In the genomic region with DNA sequence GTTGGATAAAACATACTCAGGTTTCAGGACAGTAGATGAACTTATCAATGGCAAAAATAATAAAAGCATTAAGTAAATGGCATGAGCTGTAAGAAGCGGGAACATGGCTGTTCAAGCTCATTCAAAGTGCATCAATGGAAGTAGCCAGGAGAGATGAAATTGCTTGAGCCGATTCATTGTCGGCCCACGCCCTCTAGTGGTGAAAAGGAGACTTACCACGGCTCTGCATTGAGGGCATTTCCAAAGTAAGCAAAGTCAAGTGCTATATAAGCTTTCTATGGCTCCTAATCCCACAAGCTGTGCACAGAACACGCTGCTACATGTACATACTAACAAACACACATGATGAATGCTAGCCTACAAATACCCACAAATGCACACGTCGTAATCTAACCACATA, we compare ENCODE assay signal across 8 mouse cellular contexts. TPM values are rescaled to one million over a fixed set of nuclear protein-coding genes. Genes with fewer than 3 reads are reported as not detected.
DNase-seq lines count a peak whose midpoint lies in the region; ATAC-seq and TF ChIP-seq lines count a peak whose summit lies in the region.

No protein-coding gene starts in this region.

- H3K36me3 ChIP-seq in heart, adult 2 months (ENCODE audit: control insufficient read depth, insufficient read depth, low read length), result no peaks in the 10 kb centered on the region
- H3K36me3 ChIP-seq in liver, postnatal 0 days (replicated peaks; ENCODE audit: insufficient read depth, low read length), result no peaks in the 10 kb centered on the region
- H3K36me3 ChIP-seq in neural tube, embryonic 15.5 days, result no peaks in the 10 kb centered on the region
- H3K36me3 ChIP-seq in testis, adult 2 months (ENCODE audit: control insufficient read depth, insufficient read depth, low read length), result no peaks in the 10 kb centered on the region

- DNase-seq in A20 (ENCODE audit: low read depth, low spot score), result peak; percentile 60
- DNase-seq in adrenal gland, adult 2 months, result peak; percentile 65
- peak; percentile 93 for DNase-seq in embryo, embryonic 10.5 days (ENCODE audit: low spot score)
- DNase-seq in heart, adult 2 months, result peak; percentile 56 to 70
- peak; percentile 80 for DNase-seq in kidney, postnatal 14 days
- peak; percentile 71 for DNase-seq in liver, postnatal 0 days

- 13% methylated on average over 8 of the region's 8 CpGs for WGBS in heart, adult 2 months
- 14% methylated on average over 8 of the region's 8 CpGs for WGBS in liver, postnatal 0 days (ENCODE audit: insufficient replicate concordance)
- 16% methylated on average over 8 of the region's 8 CpGs for WGBS in neural tube, embryonic 15.5 days

- no peaks in the 10 kb centered on the region for H3K9me3 ChIP-seq in liver, postnatal 0 days (ENCODE audit: low read length)
- H3K9me3 ChIP-seq in neural tube, embryonic 15.5 days (replicated peaks), result no peaks in the 10 kb centered on the region

- TF ChIP-seq EP300 in heart, adult 2 months (IDR thresholded peaks at IDR 0.05; ENCODE audit: insufficient read depth, low read depth, low read length), result 0 out of 2 replicates have a peak, but pooled peaks have one; percentile 56
- TF ChIP-seq EP300 in liver, postnatal 0 days (IDR thresholded peaks at IDR 0.05; ENCODE audit: low read depth), result no peak

- intact Hi-C loops in heart, adult 2 months (cut with DNase I), result loop anchor here (1.0 kb wide), 2 partner anchors 323 to 544 kb away; no protein-coding TSS in a partner anchor

- H3K4me1 ChIP-seq in heart, adult 2 months (ENCODE audit: control insufficient read depth, insufficient read depth, low read length), result no peaks in the 10 kb centered on the region
- H3K4me1 ChIP-seq in liver, postnatal 0 days (ENCODE audit: insufficient read depth), result no peaks in the 10 kb centered on the region
- no peaks in the 10 kb centered on the region for H3K4me1 ChIP-seq in neural tube, embryonic 15.5 days
- no peaks in the 10 kb centered on the region for H3K4me1 ChIP-seq in testis, adult 2 months (ENCODE audit: control insufficient read depth, insufficient read depth, low read length)

- TF ChIP-seq POLR2A in heart, adult 2 months (IDR thresholded peaks at IDR 0.05; ENCODE audit: insufficient read depth, low read depth, low read length), result no peak
- TF ChIP-seq POLR2A in testis, adult 2 months (IDR thresholded peaks at IDR 0.05; ENCODE audit: control insufficient read depth, low read depth, low read length), result no peak

- H3K4me2 ChIP-seq in liver, postnatal 0 days (ENCODE audit: low read depth, low read length), result no peak overlapping the region
- no peak overlapping the region for H3K4me2 ChIP-seq in neural tube, embryonic 15.5 days

- ATAC-seq in liver, postnatal 0 days, result no peak
- ATAC-seq in neural tube, embryonic 15.5 days (ENCODE audit: low FRiP score), result peak; percentile 50; the same call in 1 of the 2 replicates

- no peak overlapping the region for H3K4me3 ChIP-seq in heart, adult 2 months
- no peak overlapping the region for H3K4me3 ChIP-seq in liver, postnatal 0 days (ENCODE audit: low read depth, low read length)
- H3K4me3 ChIP-seq in neural tube, embryonic 15.5 days (replicated peaks), result no peak overlapping the region
- no peak overlapping the region for H3K4me3 ChIP-seq in testis, adult 2 months (ENCODE audit: control insufficient read depth, low read depth, low read length)

- no peak overlapping the region for H3K27ac ChIP-seq in heart, adult 2 months
- H3K27ac ChIP-seq in liver, postnatal 0 days (ENCODE audit: low read depth), result no peak overlapping the region
- H3K27ac ChIP-seq in neural tube, embryonic 15.5 days (replicated peaks), result no peak overlapping the region
- no peak overlapping the region for H3K27ac ChIP-seq in testis, adult 2 months (ENCODE audit: control insufficient read depth, insufficient read depth, low read depth, low read length)

- no peaks in the 10 kb centered on the region for H3K79me2 ChIP-seq in heart, adult 2 months (replicated peaks; ENCODE audit: control insufficient read depth, insufficient read depth, low read length)

- no peaks in the 10 kb centered on the region for H3K27me3 ChIP-seq in heart, adult 2 months (ENCODE audit: control insufficient read depth, insufficient read depth, low read length)
- no peaks in the 10 kb centered on the region for H3K27me3 ChIP-seq in liver, postnatal 0 days (ENCODE audit: insufficient read depth, low read length)
- H3K27me3 ChIP-seq in neural tube, embryonic 15.5 days (replicated peaks), result no peaks in the 10 kb centered on the region
- H3K27me3 ChIP-seq in testis, adult 2 months (ENCODE audit: control insufficient read depth, insufficient read depth, low read length), result no peaks in the 10 kb centered on the region

- peak; percentile 97; the same call in 1 of the 2 replicates for TF ChIP-seq CTCF in heart, adult 2 months (IDR thresholded peaks at IDR 0.05)
- peak; percentile 96 for TF ChIP-seq CTCF in liver, postnatal 0 days (IDR thresholded peaks at IDR 0.05; ENCODE audit: low read depth)
- TF ChIP-seq CTCF in testis, adult 2 months (IDR thresholded peaks at IDR 0.05; ENCODE audit: control insufficient read depth, insufficient read depth, insufficient replicate concordance, low read depth, low read length), result peak; percentile 69; the same call in 1 of the 2 replicates

- no peak overlapping the region for H3K9ac ChIP-seq in heart, adult 2 months (ENCODE audit: low read depth, low read length)
- no peak overlapping the region for H3K9ac ChIP-seq in liver, postnatal 0 days (replicated peaks)
- H3K9ac ChIP-seq in neural tube, embryonic 15.5 days (replicated peaks), result no peak overlapping the region

RNA-seq across cellular contexts. Expression of a gene that starts 53.6 kb away (rescaled TPM):
- 1 to 10 TPM; 1.7 to 2.3 TPM for total RNA-seq in adrenal gland, adult 2 months (2021)
- 0.61 and 0.79 TPM in 2 replicates for polyA plus RNA-seq in adrenal gland, adult 2 months (2012; rRNA removed)
- under 1 TPM; 0.34 to 0.66 TPM for total RNA-seq in heart, adult 2 months (2021)
- polyA plus RNA-seq in heart, adult 2 months (2012; rRNA removed), result 0.39 and 0.79 TPM in 2 replicates
- polyA plus RNA-seq in liver, postnatal 0 days (2015; fragmentation: Nextera tagmentation; extraction: Ambion mirVana), result 0.04 TPM in 1 of 2 replicates, not detected in the other
- 4.0 TPM in 2 replicates for polyA plus RNA-seq in neural tube, embryonic 15.5 days (2015; fragmentation: Nextera tagmentation; extraction: Ambion mirVana)
- polyA plus RNA-seq in testis, adult 2 months (2012; rRNA removed), result 0.05 and 0.30 TPM in 2 replicates
